Mouse (Mus musculus) gonadal fat pad, adult 2 months (tissue): ENCODE results near the gene Nxnl2. TPM values are rescaled to one million over a fixed set of nuclear protein-coding genes. Genes with fewer than 3 reads are reported as not detected.

Experiments used
- DNase-seq: peaks from one replicate; pipeline ENCODE4 v3.0.0-alpha.2; 2012; ENCODE audit warnings: low read depth
- polyA plus RNA-seq: library from polyadenylated mRNA; depleted of rRNA; stranded (reverse); fragments of >200 nt; gene quantifications from 2 replicates; pipeline ENCODE4 v1.2.3, GENCODE M21; 2012; rRNA removed

Gene Nxnl2
- 4.6 and 4.8 TPM in 2 replicates for polyA plus RNA-seq

DNA sequence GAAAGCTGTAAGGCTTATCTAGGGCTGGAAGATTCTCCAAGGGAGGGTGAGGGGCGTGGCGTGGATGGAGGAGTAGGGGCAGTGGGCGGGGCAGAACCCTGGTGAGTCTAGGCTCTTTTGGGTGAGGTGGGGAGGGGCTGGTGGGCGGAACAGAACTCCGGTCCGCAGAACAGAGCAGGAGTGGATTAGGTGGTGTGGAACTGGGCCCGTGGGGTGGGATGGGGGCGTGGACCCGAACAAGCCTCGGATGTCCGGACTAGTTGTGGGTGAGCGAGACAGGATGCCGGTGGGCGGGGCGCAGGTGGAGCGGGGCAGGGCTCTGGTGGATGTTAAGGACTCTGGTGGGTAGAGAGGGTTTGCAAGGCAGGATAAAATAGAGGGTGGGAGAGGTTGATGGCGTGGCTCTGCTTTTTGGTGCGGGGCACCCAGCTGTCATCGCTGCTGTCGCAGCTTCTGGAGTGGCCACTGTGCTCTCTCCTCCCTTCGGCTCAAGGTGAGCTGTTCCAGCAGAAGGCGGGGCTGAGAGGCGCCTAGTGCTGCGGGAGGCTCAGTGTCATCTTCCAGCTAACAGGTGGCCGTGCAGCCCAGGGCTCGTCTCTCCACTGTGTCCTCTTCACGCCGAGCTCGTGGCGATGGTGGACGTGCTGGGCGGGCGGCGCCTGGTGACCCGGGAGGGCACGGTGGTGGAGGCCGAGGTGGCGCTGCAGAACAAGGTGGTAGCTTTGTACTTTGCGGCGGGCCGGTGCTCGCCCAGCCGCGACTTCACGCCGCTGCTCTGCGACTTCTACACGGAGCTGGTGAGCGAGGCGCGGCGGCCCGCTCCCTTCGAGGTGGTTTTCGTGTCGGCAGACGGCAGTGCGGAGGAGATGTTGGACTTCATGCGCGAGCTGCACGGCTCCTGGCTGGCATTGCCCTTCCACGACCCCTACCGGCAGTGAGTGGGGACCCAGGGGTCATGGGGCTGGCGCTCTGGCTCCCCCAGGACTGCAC, at the start of gene Nxnl2:
Gene Nxnl2 (plus strand): TSS at position 332 of the 990 bp plus-strand sequence.
- no peak for DNase-seq

DNA sequence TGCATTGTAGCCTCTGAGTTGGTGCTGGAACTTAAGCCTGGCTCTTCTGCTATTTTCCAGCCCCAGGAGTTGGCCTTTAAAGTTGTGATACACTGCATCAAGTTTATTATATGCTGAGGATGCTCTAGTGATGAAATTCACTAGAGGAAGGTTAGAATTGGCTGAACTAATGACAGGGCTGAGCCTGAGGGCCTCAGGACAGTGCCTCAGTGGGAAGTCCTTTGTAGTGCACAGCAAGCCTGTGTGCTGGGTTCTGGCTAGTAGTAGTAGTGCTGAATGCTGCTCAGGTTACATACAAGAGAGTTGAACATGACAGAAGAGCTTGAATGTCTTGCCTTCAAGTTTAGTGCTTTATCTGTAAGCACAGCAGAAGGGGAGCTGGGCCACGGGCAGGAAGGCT, 48.9 kb upstream of the Nxnl2 start:
- DNase-seq = no peak

DNA sequence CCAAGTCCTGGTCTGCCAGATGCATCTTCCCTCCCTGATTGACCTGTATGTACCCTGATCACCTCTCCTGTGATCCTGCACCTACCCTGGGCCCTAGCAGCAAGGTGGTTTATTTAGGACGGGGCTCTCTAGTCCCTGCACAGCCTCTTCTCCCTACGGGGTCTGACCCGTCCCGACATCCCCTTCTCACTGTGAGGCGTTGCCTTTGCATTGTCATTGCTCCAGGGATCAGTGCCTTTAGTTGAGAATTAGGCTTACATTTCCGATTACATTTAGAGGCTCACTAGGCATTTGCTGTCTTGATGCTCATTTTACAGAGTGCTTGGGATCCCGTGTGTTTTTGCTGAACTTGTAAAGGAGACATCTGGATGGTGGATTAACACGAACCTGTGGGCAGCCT, 48.1 kb upstream of the Nxnl2 start:
- no peak for DNase-seq

DNA sequence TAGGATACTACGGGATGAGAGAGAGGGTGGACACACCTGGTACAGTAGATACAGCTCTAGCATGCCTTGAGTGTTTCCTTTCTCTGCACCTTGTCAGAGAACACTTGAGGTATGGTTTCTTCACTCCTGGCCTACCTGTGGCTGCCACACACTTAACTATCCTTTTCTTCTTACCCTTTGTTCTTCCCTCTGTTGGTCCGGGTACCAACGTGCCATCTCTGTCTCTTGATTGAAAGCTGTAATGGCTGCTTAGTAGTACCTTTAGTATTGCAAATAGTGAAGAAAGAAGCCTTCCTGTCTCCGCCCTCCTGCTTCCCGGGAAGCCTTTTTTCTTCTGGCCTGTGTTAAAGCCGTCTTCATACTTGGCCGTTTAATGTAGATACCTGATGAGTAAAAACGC, 45.5 kb upstream of the Nxnl2 start:
- no peak for DNase-seq

DNA sequence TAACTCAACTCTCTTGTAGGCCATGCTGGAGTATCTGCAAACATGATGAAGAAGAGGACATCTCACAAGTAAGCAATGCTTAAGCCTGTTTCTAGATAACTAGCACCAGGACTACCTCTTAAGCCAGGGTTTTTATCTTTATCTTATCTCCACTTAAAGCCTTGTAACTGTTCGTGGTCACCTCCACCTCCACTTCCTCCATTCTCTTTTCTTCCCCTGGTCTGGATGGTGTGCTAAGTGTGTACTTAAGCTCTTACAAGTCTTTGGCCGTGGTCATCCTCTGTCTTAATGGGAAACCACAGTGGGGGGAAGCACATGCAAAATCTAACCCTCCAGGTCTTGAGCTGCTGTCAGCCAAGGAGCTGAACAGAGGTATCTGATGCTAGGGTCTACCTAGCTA, 42.9 kb upstream of the Nxnl2 start:
- DNase-seq = no peak

GRCm38 (mm10) chr13:51128417-51128816, 42.4 kb upstream of the Nxnl2 start:
- no peak for DNase-seq

DNA sequence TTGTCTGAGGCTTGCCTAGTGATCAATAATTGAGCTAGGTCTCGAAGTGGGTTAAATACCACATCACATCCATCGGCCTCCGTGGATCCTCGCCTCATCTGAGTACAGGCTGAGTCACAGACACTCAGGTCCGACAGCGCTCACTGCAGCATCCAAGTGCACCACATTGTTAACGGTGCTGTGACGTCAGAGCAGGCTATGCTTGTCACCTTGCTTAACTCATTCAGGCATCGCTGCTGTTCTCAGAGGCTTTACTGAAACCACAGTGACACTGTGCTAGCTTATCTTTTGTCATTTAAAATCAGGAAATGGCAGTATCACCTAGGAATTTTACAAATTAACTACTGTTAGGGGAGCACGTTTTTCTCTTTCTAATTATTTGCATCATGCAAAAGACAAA, 39.6 kb upstream of the Nxnl2 start:
- DNase-seq = no peak

- DNase-seq = no peak
Observed at GRCm38 (mm10) chr13:51136315-51136714, 34.5 kb upstream of the Nxnl2 start.

DNA sequence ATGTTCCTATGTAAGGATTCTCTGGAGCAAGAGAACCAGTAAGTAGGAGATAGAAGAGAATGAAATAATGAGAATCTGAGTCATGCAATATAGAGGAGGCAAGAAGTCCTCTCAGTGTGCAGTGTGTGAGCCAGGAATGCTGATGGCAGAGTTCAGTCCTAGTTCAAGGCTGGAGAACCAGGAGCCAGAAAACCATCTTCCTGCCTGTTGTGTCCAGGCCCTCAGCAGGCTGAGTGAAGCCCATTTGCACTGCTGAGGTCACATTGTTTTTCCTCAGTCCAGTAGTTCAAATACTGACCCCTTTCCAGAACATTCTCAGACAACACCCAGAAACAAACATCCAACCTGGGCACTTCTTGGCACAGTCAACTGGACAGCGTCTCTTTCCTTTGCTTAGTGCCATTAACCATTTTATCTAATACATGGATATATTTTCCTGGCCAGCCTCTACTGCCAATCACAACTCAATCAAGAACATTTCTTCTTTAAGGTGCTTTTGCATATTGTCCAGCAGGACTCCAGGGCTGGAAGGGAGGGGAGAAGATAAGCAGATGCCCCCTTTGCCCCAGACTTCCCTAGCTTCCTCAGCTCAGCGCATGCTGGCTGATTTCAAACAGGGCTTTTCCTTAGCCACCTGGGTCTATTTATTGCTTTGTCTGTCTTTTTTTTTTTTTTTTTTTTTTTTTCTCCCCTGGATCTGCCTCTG, 33.7 kb upstream of the Nxnl2 start:
- no peak for DNase-seq

- no peak for DNase-seq
Observed at GRCm38 (mm10) chr13:51137702-51138031, 33.2 kb upstream of the Nxnl2 start.

DNA sequence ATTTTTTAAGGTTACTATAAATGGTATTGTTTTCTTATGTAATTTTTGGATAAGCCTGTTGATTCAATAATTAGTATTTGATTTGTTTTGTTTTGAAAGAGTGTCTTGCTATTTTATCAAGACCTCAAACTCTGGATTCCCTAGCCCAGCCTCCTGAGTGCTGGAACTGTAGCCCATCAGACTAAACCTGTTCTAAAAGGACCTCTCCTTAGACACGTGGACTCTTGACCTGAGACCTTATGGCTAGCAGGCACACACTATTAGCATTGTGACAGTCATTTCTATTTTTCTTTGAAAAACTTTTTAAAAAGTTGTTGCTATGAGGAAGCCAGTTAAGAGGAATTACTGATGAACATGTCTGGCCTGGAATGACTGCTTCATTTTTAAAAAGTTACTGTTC, 23.7 kb upstream of the Nxnl2 start:
- DNase-seq = no peak

GRCm38 (mm10) chr13:51152966-51153669, 17.7 kb upstream of the Nxnl2 start:
- no peak for DNase-seq

DNA sequence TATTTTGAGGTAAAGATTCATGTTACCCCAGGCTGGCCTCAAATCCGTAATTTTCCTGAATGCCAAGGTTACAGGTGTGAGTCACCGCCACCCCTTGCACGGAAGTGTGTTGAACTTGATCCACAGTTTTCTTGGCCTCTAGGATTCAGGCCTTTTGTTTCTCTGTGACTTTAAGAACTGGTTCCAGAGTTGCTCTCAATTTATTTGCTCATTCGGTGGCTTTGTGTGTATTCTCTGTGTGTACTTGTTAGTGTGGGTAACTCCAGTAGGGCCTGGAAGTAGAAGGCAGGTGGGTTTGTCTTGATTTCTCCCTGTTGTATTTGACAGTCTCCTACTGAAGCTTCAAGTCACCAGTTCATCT, 17.2 kb upstream of the Nxnl2 start:
- DNase-seq = no peak

DNA sequence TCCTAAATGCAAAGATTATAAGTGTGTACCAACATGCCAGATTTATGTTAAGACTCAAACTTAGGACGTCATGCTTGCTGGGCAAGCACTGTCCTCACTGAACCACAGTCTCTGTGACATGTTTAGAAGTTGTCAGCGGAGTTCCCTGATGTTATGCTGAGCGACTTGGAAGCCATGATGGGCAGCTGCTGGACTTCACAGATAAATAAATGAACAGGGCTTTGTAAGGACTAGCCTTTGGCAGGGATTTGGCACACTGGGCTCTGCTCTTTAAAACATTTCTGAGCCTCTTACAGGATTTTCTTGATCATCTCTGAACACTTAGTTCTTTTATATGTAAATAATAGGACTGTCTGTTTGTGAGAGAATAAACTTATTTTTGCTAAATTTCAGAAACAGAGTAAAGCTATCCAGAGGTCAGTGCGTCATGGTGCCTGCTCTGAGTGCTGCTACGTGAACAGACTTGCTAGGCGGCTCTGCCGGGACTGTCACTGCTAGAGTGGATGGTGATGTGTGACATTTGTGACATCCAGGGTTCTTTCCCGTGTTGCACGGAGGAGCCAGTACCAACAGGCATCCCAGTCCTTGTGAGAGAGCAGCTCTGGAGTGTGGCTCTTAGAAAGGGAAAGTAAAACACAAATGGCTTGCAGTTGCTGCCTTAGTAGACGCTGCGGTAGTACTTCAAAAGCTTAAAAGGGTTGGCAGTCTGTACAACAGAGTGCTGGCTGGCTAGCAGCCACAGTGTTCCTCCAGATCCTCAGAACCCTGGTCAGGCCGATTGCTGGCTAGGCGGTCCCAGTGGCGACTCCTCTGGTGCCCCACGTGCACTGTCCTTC, 15.4 kb upstream of the Nxnl2 start:
- no peak for DNase-seq

DNA sequence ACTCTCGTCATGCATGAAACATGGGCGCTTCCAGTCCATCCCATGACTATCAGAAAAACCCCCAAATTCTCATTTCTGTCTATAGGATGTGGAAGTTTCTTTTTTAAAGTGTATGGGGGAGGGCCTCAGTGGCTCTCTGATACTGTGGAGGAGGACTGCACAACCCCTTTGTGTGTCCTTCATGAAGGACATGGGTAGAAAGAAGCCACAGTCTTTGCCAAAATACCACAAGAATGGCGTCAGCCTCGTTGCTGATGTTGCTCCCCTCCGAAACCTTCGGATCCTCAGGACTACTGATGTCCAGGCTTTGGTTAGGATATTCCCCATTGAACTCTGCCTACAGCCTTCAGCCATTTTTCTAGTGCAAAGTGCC, 14.8 kb upstream of the Nxnl2 start:
- DNase-seq = no peak

- no peak for DNase-seq
Observed at GRCm38 (mm10) chr13:51157291-51157690, 13.5 kb upstream of the Nxnl2 start.

DNA sequence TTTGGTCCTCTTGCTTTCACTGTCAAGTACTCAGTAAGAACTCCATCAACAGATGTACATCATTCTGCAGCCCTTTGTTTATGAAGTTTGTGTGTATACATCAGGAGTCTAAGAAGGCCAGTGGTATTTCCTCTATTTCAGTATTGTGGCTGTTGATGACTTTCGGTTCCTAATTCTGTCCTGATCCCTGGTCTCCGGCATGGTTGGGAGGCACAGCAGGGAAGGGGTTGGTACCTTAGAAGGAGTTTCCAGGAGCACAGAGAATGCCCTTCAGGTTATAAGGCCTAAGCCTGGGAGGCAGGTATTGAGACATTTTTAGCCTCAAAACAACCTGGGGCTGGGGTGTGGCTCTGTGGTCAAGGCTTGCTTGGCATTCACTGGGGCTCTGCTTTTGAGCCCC, 9.2 kb upstream of the Nxnl2 start:
- no peak for DNase-seq

DNA sequence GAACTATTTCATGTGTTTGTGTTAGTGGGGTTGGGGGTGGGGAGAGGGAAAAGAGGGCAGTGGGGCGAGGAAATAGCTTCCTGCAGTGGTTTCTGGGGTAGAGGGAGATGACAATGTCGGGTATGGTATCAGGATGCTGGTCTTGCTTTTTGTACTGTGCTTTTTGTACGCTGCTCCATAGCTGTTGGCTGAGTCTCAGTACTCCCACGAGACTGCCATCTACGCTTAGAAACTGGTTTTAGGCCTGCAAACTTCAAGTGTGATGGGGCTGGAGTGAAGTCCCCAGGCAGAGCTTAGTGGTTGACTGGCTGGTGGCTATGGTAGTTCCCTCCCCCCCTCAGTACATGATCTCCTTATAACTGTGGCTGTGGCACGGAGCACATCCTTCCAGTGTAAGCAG, 8.6 kb upstream of the Nxnl2 start:
- no peak for DNase-seq

GRCm38 (mm10) chr13:51166711-51167110, 4.1 kb upstream of the Nxnl2 start:
- DNase-seq = no peak

DNA sequence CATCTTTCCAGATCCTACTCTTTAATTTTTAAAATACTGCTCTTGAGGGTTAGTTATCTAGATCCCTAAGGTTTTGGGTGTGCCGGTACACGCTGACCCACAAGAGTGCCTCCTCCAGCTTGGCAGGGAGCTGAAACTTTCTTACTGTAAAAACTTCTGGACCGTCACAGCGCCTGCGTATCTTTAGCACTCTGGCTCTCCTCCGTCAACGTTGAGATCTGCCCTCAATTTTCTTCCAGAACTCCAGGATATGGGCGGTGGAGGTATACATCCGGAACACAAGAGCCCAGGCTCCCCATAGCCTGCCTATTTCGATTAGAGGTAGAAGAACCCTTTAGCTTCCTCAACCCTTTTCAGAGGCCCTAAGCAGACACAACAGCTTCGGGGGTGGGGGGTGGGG, 607 bp upstream of the Nxnl2 start:
- DNase-seq = no peak

DNA sequence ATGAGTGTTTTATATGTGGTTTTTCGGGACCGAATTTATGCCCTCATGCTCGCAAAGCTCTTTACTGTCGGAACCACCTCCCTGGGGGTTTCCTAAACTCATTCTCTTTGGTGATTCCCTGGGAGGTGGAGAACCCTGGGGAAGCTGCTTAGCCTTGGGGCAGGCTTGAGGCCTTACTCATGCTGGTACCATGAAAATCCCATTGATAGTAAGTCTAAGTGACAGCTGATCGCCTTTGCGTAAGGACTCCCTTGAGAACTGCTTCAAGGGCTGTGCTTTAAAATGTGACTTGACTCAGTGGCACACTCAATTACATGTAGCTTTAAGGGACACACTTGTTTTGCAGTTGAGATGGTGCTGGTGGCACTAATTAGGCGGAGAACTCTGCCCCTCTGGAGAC, 1.8 kb downstream of the Nxnl2 start:
- DNase-seq = no peak

DNA sequence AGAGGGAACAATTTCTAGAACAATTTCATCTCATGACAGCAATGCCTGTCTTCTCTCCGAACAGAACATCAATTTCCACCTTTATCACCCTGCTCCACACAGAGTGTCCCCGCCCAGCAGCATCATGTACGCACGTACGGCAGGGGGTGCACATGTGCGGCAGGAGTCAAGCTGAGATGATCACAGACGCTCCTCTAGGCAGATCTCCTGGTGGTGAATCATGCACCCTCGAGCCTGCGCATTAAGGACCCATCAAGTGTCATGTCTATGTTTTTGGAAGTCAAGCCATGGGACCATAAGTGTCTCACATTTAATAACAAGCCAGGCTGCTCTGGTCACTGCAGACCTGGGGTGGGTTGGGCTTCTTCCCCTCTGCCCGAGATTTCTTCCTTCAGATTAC, 8.1 kb downstream of the Nxnl2 start:
- no peak for DNase-seq
